Mouse (Mus musculus): ENCODE measurements at regions not wholly inside any gene's neighbourhood (a gene's known extent, or its start where the extent isn't known, plus 50 kb on each side); places are given as distances from the start of the nearest gene placed in this dataset.

- Histone ChIP-seq H3K27me3 (ENCODE audit: control insufficient read depth, insufficient read depth, low read length) (no peaks in the 10 kb centered on the region), H3K27ac (ENCODE audit: low read depth) (no peak overlapping the region), H3K4me2 (ENCODE audit: low read depth, low read length) (no peak overlapping the region), H3K4me1 (ENCODE audit: control insufficient read depth, insufficient read depth) (no peaks in the 10 kb centered on the region), H3K9ac (replicated peaks; ENCODE audit: low read depth, low read length) (no peak overlapping the region), H3K4me3 (ENCODE audit: low read depth, low read length) (no peak overlapping the region), H3K36me3 (replicated peaks; ENCODE audit: control insufficient read depth, insufficient read depth, low read length) (no peaks in the 10 kb centered on the region), H3K9me3 (replicated peaks; ENCODE audit: control insufficient read depth, low read length) (no peaks in the 10 kb centered on the region)
- TF ChIP-seq CTCF (IDR thresholded peaks at IDR 0.05; ENCODE audit: low read depth) (no peak), EP300 (IDR thresholded peaks at IDR 0.05; ENCODE audit: low read depth) (no peak)
- 72% methylated on average over 5 of the region's 5 CpGs for WGBS
- no peak for ATAC-seq (ENCODE audit: insufficient read depth, low read depth)
- DNase-seq (ENCODE audit: low spot score), result no peak
These were observed 65.5 kb upstream of the Xpr1 start for GRCm38 (mm10) chr1:155482760-155483159.

- WGBS, result 65% methylated on average over 7 of the region's 7 CpGs
These were observed 66.5 kb upstream of the Xpr1 start for GRCm38 (mm10) chr1:155483693-155484092.

GRCm38 (mm10) chr1:155487796-155488195 lies 70.1 kb upstream of the Acbd6 start:
- Histone ChIP-seq H3K36me3 (replicated peaks; ENCODE audit: control insufficient read depth, insufficient read depth, low read length) (no peaks in the 10 kb centered on the region), H3K27me3 (ENCODE audit: control insufficient read depth, insufficient read depth, low read length) (no peaks in the 10 kb centered on the region), H3K4me1 (ENCODE audit: control insufficient read depth, insufficient read depth) (peaks cover 14% of the 10 kb centered on the region), H3K4me3 (ENCODE audit: low read depth, low read length) (no peak overlapping the region), H3K4me2 (ENCODE audit: low read depth, low read length) (no peak overlapping the region), H3K27ac (ENCODE audit: low read depth) (no peak overlapping the region), H3K9ac (replicated peaks; ENCODE audit: low read depth, low read length) (no peak overlapping the region), H3K9me3 (replicated peaks; ENCODE audit: control insufficient read depth, low read length) (no peaks in the 10 kb centered on the region)
- no peak for DNase-seq (ENCODE audit: low spot score)
- no peak for TF ChIP-seq CTCF (IDR thresholded peaks at IDR 0.05; ENCODE audit: low read depth)
- no peak for TF ChIP-seq EP300 (IDR thresholded peaks at IDR 0.05; ENCODE audit: low read depth)
- WGBS, result 82% methylated on average over 6 of the region's 6 CpGs
- ATAC-seq (ENCODE audit: insufficient read depth, low read depth), result no peak

More at GRCm38 (mm10) chr1:155483693-155484092, 66.5 kb upstream of the Xpr1 start:
- DNase-seq (ENCODE audit: low spot score) (no peak), ATAC-seq (ENCODE audit: insufficient read depth, low read depth) (no peak)
- Histone ChIP-seq H3K9ac (replicated peaks; ENCODE audit: low read depth, low read length) (no peak overlapping the region), H3K27ac (ENCODE audit: low read depth) (no peak overlapping the region), H3K9me3 (replicated peaks; ENCODE audit: control insufficient read depth, low read length) (no peaks in the 10 kb centered on the region), H3K4me3 (ENCODE audit: low read depth, low read length) (no peak overlapping the region), H3K4me1 (ENCODE audit: control insufficient read depth, insufficient read depth) (no peaks in the 10 kb centered on the region), H3K4me2 (ENCODE audit: low read depth, low read length) (no peak overlapping the region), H3K36me3 (replicated peaks; ENCODE audit: control insufficient read depth, insufficient read depth, low read length) (no peaks in the 10 kb centered on the region), H3K27me3 (ENCODE audit: control insufficient read depth, insufficient read depth, low read length) (no peaks in the 10 kb centered on the region)
- TF ChIP-seq CTCF (IDR thresholded peaks at IDR 0.05; ENCODE audit: low read depth) (no peak), EP300 (IDR thresholded peaks at IDR 0.05; ENCODE audit: low read depth) (no peak)

GRCm38 (mm10) chr1:155488966-155489661 lies 68.8 kb upstream of the Acbd6 start:
- no peaks in the 10 kb centered on the region for H3K9me3 ChIP-seq (replicated peaks; ENCODE audit: control insufficient read depth, low read length)
- ATAC-seq (ENCODE audit: insufficient read depth, low read depth), result no peak
- H3K4me1 ChIP-seq (ENCODE audit: control insufficient read depth, insufficient read depth), result peaks cover 20% of the 10 kb centered on the region
- H3K4me3 ChIP-seq (ENCODE audit: low read depth, low read length), result no peak overlapping the region
- TF ChIP-seq CTCF (IDR thresholded peaks at IDR 0.05; ENCODE audit: low read depth) (no peak), EP300 (IDR thresholded peaks at IDR 0.05; ENCODE audit: low read depth) (no peak)
- H3K36me3 ChIP-seq (replicated peaks; ENCODE audit: control insufficient read depth, insufficient read depth, low read length), result no peaks in the 10 kb centered on the region
- no peak overlapping the region for H3K4me2 ChIP-seq (ENCODE audit: low read depth, low read length)
- H3K27me3 ChIP-seq (ENCODE audit: control insufficient read depth, insufficient read depth, low read length), result no peaks in the 10 kb centered on the region
- no peak overlapping the region for H3K9ac ChIP-seq (replicated peaks; ENCODE audit: low read depth, low read length)
- no peak overlapping the region for H3K27ac ChIP-seq (ENCODE audit: low read depth)
- 77% methylated on average over 11 of the region's 11 CpGs for WGBS
- peak; percentile 26 for DNase-seq (ENCODE audit: low spot score)

DNA sequence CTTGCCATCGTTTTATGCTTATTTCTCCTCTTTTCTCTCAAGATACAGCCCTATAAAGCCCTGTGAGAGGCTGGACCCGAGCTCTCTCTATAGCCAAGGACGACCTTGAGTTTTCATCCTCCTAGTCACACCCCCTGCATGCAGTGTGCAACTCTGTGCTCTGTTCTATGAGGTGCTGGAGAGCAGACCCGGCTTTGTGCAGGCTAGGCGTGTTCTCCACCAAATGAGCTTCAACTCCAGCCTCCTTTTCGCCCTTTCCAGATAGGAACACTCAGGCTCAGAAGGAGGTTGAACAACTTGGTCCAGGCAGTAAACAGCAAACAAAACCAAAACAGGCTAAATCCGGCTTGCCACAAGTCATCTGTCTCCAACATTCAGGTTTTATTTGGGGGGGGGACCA lies 67.8 kb upstream of the Acbd6 start:
- DNase-seq (ENCODE audit: low spot score) (no peak), ATAC-seq (ENCODE audit: insufficient read depth, low read depth) (no peak)
- Histone ChIP-seq H3K9me3 (replicated peaks; ENCODE audit: control insufficient read depth, low read length) (no peaks in the 10 kb centered on the region), H3K9ac (replicated peaks; ENCODE audit: low read depth, low read length) (no peak overlapping the region), H3K4me3 (ENCODE audit: low read depth, low read length) (no peak overlapping the region), H3K36me3 (replicated peaks; ENCODE audit: control insufficient read depth, insufficient read depth, low read length) (no peaks in the 10 kb centered on the region), H3K4me1 (ENCODE audit: control insufficient read depth, insufficient read depth) (peaks cover 26% of the 10 kb centered on the region), H3K27me3 (ENCODE audit: control insufficient read depth, insufficient read depth, low read length) (no peaks in the 10 kb centered on the region), H3K27ac (ENCODE audit: low read depth) (no peak overlapping the region), H3K4me2 (ENCODE audit: low read depth, low read length) (no peak overlapping the region)
- TF ChIP-seq CTCF (IDR thresholded peaks at IDR 0.05; ENCODE audit: low read depth), result no peak
- no peak for TF ChIP-seq EP300 (IDR thresholded peaks at IDR 0.05; ENCODE audit: low read depth)
- WGBS, result 53% methylated on average over 7 of the region's 7 CpGs
